Mouse (Mus musculus): ENCODE measurements at regions not wholly inside any gene's neighbourhood (a gene's known extent, or its start where the extent isn't known, plus 50 kb on each side); places are given as distances from the start of the nearest gene placed in this dataset.

- TF ChIP-seq CTCF (IDR thresholded peaks at IDR 0.05; ENCODE audit: low read depth): no peak
- TF ChIP-seq EP300 (IDR thresholded peaks at IDR 0.05; ENCODE audit: low read depth): no peak
Observed at GRCm38 (mm10) chr14:46305267-46305666, 73.9 kb upstream of the Gm15217 start.
